Mouse (Mus musculus) embryonic facial prominence, embryonic 11.5 days (tissue): Measurements from ENCODE around the gene Cad. TPM values are rescaled to one million over a fixed set of nuclear protein-coding genes. Genes with fewer than 3 reads are reported as not detected.

Source experiments
- ATAC-seq: fragments of 200-750 bp; cut with Nextera tagmentation; replicated peaks from 2 replicates; pipeline ENCODE4 v1.8.0; 2017; ENCODE audit warnings: low read depth; ENCODE audit not compliant: insufficient number of reproducible peaks, low FRiP score, low TSS enrichment
- DNase-seq: peaks from one replicate; pipeline ENCODE4 v3.0.0-alpha.2; 2015; ENCODE audit warnings: low spot score
- H3K27ac ChIP-seq: fragments of 300-500 bp; sonication (generic); replicated peaks from 2 replicates; pipeline ENCODE4 v1.5.1; 2014; ENCODE audit warnings: mild to moderate bottlenecking, low read depth, low read length, control low read depth
- H3K27me3 ChIP-seq: fragments of 300-500 bp; sonication (generic); 2 replicates; pipeline ENCODE4 v1.6.1; 2014; ENCODE audit warnings: mild to moderate bottlenecking, low read length, moderate library complexity, mixed read lengths; ENCODE audit not compliant: control insufficient read depth, insufficient read depth
- H3K36me3 ChIP-seq: fragments of 300-500 bp; sonication (generic); replicated peaks from 2 replicates; pipeline ENCODE4 v1.6.1; 2014; ENCODE audit warnings: low read depth, mild to moderate bottlenecking, low read length, moderate library complexity, mixed read lengths; ENCODE audit not compliant: control insufficient read depth, insufficient read depth
- H3K4me1 ChIP-seq: fragments of 300-500 bp; sonication (generic); 2 replicates; pipeline ENCODE4 v1.6.1; 2014; ENCODE audit warnings: low read length, mixed read lengths; ENCODE audit not compliant: control insufficient read depth, insufficient read depth
- H3K4me2 ChIP-seq: fragments of 300-500 bp; sonication (generic); 2 replicates; pipeline ENCODE4 v1.6.1; 2014; ENCODE audit warnings: low read depth, mild to moderate bottlenecking, control low read depth, low read length, moderate library complexity
- H3K4me3 ChIP-seq: fragments of 300-500 bp; sonication (generic); 2 replicates; pipeline ENCODE4 v1.5.1; 2014; ENCODE audit warnings: low read depth, low read length, control low read depth
- H3K9ac ChIP-seq: fragments of 300-500 bp; sonication (generic); replicated peaks from 2 replicates; pipeline ENCODE4 v1.6.1; 2014; ENCODE audit warnings: mild to moderate bottlenecking, control low read depth, low read length
- H3K9me3 ChIP-seq: fragments of 300-500 bp; sonication (generic); replicated peaks from 2 replicates; pipeline ENCODE4 v1.6.1; 2016; ENCODE audit warnings: mild to moderate bottlenecking, low read length, inconsistent platforms, mixed read lengths; ENCODE audit not compliant: control insufficient read depth
- WGBS: fragments of 180-500 bp; shearing (Covaris S2); extraction: QIAGEN DNeasy Blood & Tissue Kit; methylation state at CpG from one replicate; pipeline ENCODE4 v1.1.7; 2014; 5-methylcytosine and 5-hydroxymethylcytosine counted together
- polyA plus RNA-seq: library from polyadenylated mRNA; unstranded; fragments of >200 nt; fragmentation: Nextera tagmentation; extraction: Ambion mirVana; gene quantifications from 2 replicates; pipeline ENCODE4 v1.2.1, GENCODE M21; 2014

Cad gene
- polyA plus RNA-seq, 1 experiment from 2014 or later: 21.3 TPM

- H3K4me2 ChIP-seq: no peak overlapping the region
- DNase-seq (no peak), ATAC-seq (no peak)
- WGBS: 90% methylated on average over 12 of the region's 12 CpGs
- no peaks in the 10 kb centered on the region for H3K27me3 ChIP-seq
- H3K36me3 ChIP-seq: peaks cover 23% of the 10 kb centered on the region
- no peak overlapping the region for H3K9ac ChIP-seq
- H3K9me3 ChIP-seq: no peaks in the 10 kb centered on the region
- no peak overlapping the region for H3K4me3 ChIP-seq
- no peaks in the 10 kb centered on the region for H3K4me1 ChIP-seq
- no peak overlapping the region for H3K27ac ChIP-seq
These were observed 18.6 kb downstream of the Cad start for GRCm38 (mm10) chr5:31073176-31073575.

GRCm38 (mm10) chr5:31076346-31076745 is 21.8 kb downstream of the Cad start:
- Histone ChIP-seq H3K27ac (no peak overlapping the region), H3K9ac (no peak overlapping the region), H3K4me1 (no peaks in the 10 kb centered on the region), H3K4me2 (no peak overlapping the region), H3K27me3 (no peaks in the 10 kb centered on the region), H3K36me3 (peaks cover 16% of the 10 kb centered on the region), H3K9me3 (no peaks in the 10 kb centered on the region), H3K4me3 (no peak overlapping the region)
- 81% methylated on average over 13 of the region's 13 CpGs for WGBS
- ATAC-seq (no peak), DNase-seq (no peak)

GRCm38 (mm10) chr5:31080059-31080794 is 25.6 kb downstream of the Cad start:
- H3K27ac ChIP-seq: no peak overlapping the region
- H3K9ac ChIP-seq: no peak overlapping the region
- DNase-seq (no peak), ATAC-seq (no peak)
- no peak overlapping the region for H3K4me3 ChIP-seq
- no peaks in the 10 kb centered on the region for H3K27me3 ChIP-seq
- H3K4me2 ChIP-seq: no peak overlapping the region
- H3K4me1 ChIP-seq: no peaks in the 10 kb centered on the region
- no peaks in the 10 kb centered on the region for H3K9me3 ChIP-seq
- 74% methylated on average over 13 of the region's 13 CpGs for WGBS
- H3K36me3 ChIP-seq: peaks cover 10% of the 10 kb centered on the region

- Histone ChIP-seq H3K4me2 (no peak overlapping the region), H3K9me3 (no peaks in the 10 kb centered on the region), H3K27me3 (no peaks in the 10 kb centered on the region), H3K4me1 (no peaks in the 10 kb centered on the region), H3K4me3 (no peak overlapping the region), H3K27ac (no peak overlapping the region), H3K9ac (no peak overlapping the region), H3K36me3 (peaks cover 7% of the 10 kb centered on the region)
- DNase-seq (no peak), ATAC-seq (no peak)
- WGBS: 74% methylated on average over 3 of the region's 3 CpGs
These were observed 26.2 kb downstream of the Cad start for GRCm38 (mm10) chr5:31080795-31081164.

- Histone ChIP-seq H3K27me3 (no peaks in the 10 kb centered on the region), H3K9ac (no peak overlapping the region), H3K36me3 (peaks cover 5% of the 10 kb centered on the region), H3K4me1 (no peaks in the 10 kb centered on the region), H3K4me2 (no peak overlapping the region), H3K27ac (no peak overlapping the region), H3K9me3 (no peaks in the 10 kb centered on the region), H3K4me3 (no peak overlapping the region)
- WGBS: 80% methylated on average over 3 of the region's 3 CpGs
- no peak for ATAC-seq
- DNase-seq: peak; percentile 70
These were observed 26.8 kb downstream of the Cad start for GRCm38 (mm10) chr5:31081386-31081785.

GRCm38 (mm10) chr5:31082355-31082754 is 27.8 kb downstream of the Cad start:
- ATAC-seq (no peak), DNase-seq (peak; percentile 70)
- Histone ChIP-seq H3K27me3 (no peaks in the 10 kb centered on the region), H3K36me3 (peaks cover 3% of the 10 kb centered on the region), H3K4me3 (no peak overlapping the region), H3K27ac (no peak overlapping the region), H3K9me3 (no peaks in the 10 kb centered on the region), H3K9ac (no peak overlapping the region), H3K4me2 (no peak overlapping the region), H3K4me1 (no peaks in the 10 kb centered on the region)
- 21% methylated on average over 5 of the region's 5 CpGs for WGBS

GRCm38 (mm10) chr5:31082935-31083625 is 28.5 kb downstream of the Cad start:
- no peak overlapping the region for H3K27ac ChIP-seq

GRCm38 (mm10) chr5:31083949-31084348 is 29.4 kb downstream of the Cad start:
- Histone ChIP-seq H3K9ac (no peak overlapping the region), H3K36me3 (0 out of 2 replicates have a peak, but pooled peaks cover 2% of the 10 kb centered on the region), H3K27ac (no peak overlapping the region), H3K4me2 (no peak overlapping the region), H3K4me1 (no peaks in the 10 kb centered on the region), H3K4me3 (no peak overlapping the region), H3K9me3 (no peaks in the 10 kb centered on the region), H3K27me3 (0 out of 2 replicates have a peak, but pooled peaks cover under 1% of the 10 kb centered on the region)
- whole genome bisulfite sequencing: 13% methylated on average over 8 of the region's 8 CpGs
- DNase-seq (no peak), ATAC-seq (no peak; the same call in 1 of the 2 replicates)

More at GRCm38 (mm10) chr5:31082935-31083625, 28.5 kb downstream of the Cad start:
- DNase-seq: no peak
- ATAC-seq: no peak
- 48% methylated on average over 12 of the region's 12 CpGs for WGBS
- Histone ChIP-seq H3K4me3 (no peak overlapping the region), H3K36me3 (peaks cover 2% of the 10 kb centered on the region; the same call in 1 of the 2 replicates), H3K9me3 (no peaks in the 10 kb centered on the region), H3K4me2 (no peak overlapping the region), H3K9ac (no peak overlapping the region), H3K4me1 (no peaks in the 10 kb centered on the region), H3K27me3 (no peaks in the 10 kb centered on the region)
